Mouse (Mus musculus) neural tube, embryonic 15.5 days (tissue): ENCODE results near the gene Shisa5. TPM values are rescaled to one million over a fixed set of nuclear protein-coding genes. Genes with fewer than 3 reads are reported as not detected.

Experiments
- ATAC-seq: fragments of 200-750 bp; cut with Nextera tagmentation; 2 replicates; pipeline ENCODE4 v1.8.0; 2017; ENCODE audit warnings: mild to moderate bottlenecking, moderate TSS enrichment, moderate library complexity; ENCODE audit not compliant: low FRiP score
- H3K27ac ChIP-seq: fragments of 300-500 bp; sonication (generic); replicated peaks from 2 replicates; pipeline ENCODE4 v1.5.1; 2015; ENCODE audit warnings: mild to moderate bottlenecking, inconsistent platforms
- H3K27me3 ChIP-seq: fragments of 300-500 bp; sonication (generic); replicated peaks from 2 replicates; pipeline ENCODE4 v1.6.1; 2015; ENCODE audit warnings: inconsistent platforms
- H3K36me3 ChIP-seq: fragments of 300-500 bp; sonication (generic); 2 replicates; pipeline ENCODE4 v1.6.1; 2015; ENCODE audit warnings: inconsistent platforms
- H3K4me1 ChIP-seq: fragments of 300-500 bp; sonication (generic); 2 replicates; pipeline ENCODE4 v1.6.1; 2015; ENCODE audit warnings: inconsistent platforms
- H3K4me2 ChIP-seq: fragments of 300-500 bp; sonication (generic); 2 replicates; pipeline ENCODE4 v1.6.1; 2015; ENCODE audit warnings: inconsistent platforms, mild to moderate bottlenecking, moderate library complexity
- H3K4me3 ChIP-seq: fragments of 300-500 bp; sonication (generic); replicated peaks from 2 replicates; pipeline ENCODE4 v1.5.1; 2015; ENCODE audit warnings: mild to moderate bottlenecking, inconsistent platforms
- H3K9ac ChIP-seq: fragments of 300-500 bp; sonication (generic); replicated peaks from 2 replicates; pipeline ENCODE4 v1.6.1; 2015; ENCODE audit warnings: mild to moderate bottlenecking, inconsistent platforms
- H3K9me3 ChIP-seq: fragments of 300-500 bp; sonication (generic); replicated peaks from 2 replicates; pipeline ENCODE4 v1.6.1; 2016; ENCODE audit warnings: inconsistent platforms
- WGBS: fragments of 180-500 bp; shearing (Covaris S2); methylation state at CpG from one replicate; pipeline ENCODE4 v1.1.7; 2015; ENCODE audit warnings: mixed read lengths; 5-methylcytosine and 5-hydroxymethylcytosine counted together
- polyA plus RNA-seq: library from polyadenylated mRNA; unstranded; fragments of >200 nt; fragmentation: Nextera tagmentation; extraction: Ambion mirVana; gene quantifications from 2 replicates; pipeline ENCODE4 v1.2.1, GENCODE M21; 2015

Gene Shisa5
- polyA plus RNA-seq, 1 experiment from 2014 or later: 78.4 TPM

DNA sequence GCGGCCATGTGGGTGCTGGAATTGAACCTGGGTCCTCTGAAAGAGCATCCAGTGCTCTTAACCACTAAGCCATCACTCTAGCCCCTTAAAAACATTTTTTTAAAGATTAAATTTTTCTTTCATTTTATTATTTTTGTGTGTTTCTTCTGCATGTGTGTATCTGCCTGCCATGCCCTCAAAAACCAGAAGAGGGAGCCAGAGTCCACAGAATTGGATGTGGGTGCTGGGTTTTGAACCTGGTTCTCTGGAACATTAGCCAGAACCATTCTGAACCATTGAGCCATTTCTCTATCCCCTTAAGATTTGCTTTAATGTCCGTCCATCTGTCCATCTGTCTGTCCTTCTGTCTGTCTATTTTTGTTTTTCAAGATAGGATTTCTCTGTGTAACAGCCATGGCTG lies 35.2 kb upstream of the Shisa5 start:
- 52% methylated on average over 2 of the region's 2 CpGs for WGBS
- ATAC-seq: no peak
- Histone ChIP-seq H3K27me3 (no peaks in the 10 kb centered on the region), H3K27ac (no peak overlapping the region), H3K4me2 (no peak overlapping the region), H3K9ac (no peak overlapping the region), H3K4me1 (no peaks in the 10 kb centered on the region), H3K4me3 (no peak overlapping the region), H3K9me3 (no peaks in the 10 kb centered on the region), H3K36me3 (peaks cover 27% of the 10 kb centered on the region)

DNA sequence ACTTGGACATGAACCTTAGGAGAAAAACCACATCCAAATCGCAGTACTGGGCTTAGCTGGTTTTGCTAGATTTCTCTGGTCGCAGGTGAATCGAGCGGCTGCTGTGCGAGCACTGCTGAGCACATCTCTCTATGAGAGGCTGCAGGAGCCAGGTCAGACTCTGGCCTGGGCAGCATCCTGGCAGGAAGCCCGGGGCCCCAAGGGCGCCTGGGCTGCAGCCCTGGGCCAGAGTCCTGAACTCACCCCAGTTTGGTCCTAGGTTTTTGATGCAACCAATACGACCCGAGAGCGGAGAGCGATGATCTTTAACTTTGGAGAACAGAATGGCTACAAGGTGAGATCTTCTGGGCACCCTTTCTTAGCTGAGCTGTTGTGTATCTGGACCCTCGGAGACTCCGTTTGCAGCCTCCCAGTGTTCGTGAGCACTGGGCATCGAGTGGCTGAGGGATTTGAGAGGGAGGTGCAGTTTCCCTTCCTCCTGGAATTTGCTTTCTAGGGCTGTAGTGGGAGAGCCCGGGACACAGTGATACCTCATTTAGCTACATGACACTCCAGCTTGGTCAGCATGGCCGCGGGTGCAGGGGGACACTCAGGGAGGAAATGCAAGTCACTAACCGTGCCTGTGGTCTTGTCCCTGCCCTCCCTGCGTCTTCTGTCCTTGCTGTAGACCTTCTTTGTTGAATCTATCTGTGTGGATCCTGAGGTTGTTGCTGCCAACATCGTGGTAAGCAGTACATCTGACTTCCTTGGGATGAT lies 31.2 kb upstream of the Shisa5 start:
- WGBS: 89% methylated on average over 21 of the region's 21 CpGs
- Histone ChIP-seq H3K27ac (no peak overlapping the region), H3K27me3 (no peaks in the 10 kb centered on the region), H3K4me2 (no peak overlapping the region), H3K4me3 (no peak overlapping the region), H3K9me3 (no peaks in the 10 kb centered on the region), H3K36me3 (peaks cover 39% of the 10 kb centered on the region), H3K4me1 (no peaks in the 10 kb centered on the region), H3K9ac (no peak overlapping the region)
- ATAC-seq: no peak

DNA sequence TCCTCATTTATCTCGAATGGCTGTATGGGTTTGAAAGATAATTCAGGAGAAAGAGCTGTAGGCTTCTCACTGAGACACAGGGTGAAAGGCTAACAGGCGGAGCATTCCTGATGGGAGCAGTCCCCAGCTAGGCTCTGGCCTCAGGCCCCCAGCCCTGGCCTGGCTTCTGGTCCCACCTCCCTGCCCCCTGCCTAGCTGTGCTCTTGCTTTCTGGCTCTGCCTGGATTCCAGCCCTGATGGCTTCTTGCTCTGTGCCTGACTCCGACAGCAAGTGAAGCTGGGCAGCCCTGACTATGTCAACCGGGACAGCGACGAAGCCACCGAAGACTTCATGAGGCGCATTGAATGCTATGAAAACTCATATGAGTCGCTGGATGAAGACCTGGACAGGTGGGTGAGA lies 30.3 kb upstream of the Shisa5 start:
- H3K4me2 ChIP-seq: no peak overlapping the region
- no peaks in the 10 kb centered on the region for H3K4me1 ChIP-seq
- no peaks in the 10 kb centered on the region for H3K9me3 ChIP-seq
- 86% methylated on average over 9 of the region's 9 CpGs for WGBS
- no peak overlapping the region for H3K27ac ChIP-seq
- H3K36me3 ChIP-seq: peaks cover 31% of the 10 kb centered on the region
- no peak overlapping the region for H3K4me3 ChIP-seq
- no peak for ATAC-seq
- H3K9ac ChIP-seq: no peak overlapping the region
- H3K27me3 ChIP-seq: no peaks in the 10 kb centered on the region

DNA sequence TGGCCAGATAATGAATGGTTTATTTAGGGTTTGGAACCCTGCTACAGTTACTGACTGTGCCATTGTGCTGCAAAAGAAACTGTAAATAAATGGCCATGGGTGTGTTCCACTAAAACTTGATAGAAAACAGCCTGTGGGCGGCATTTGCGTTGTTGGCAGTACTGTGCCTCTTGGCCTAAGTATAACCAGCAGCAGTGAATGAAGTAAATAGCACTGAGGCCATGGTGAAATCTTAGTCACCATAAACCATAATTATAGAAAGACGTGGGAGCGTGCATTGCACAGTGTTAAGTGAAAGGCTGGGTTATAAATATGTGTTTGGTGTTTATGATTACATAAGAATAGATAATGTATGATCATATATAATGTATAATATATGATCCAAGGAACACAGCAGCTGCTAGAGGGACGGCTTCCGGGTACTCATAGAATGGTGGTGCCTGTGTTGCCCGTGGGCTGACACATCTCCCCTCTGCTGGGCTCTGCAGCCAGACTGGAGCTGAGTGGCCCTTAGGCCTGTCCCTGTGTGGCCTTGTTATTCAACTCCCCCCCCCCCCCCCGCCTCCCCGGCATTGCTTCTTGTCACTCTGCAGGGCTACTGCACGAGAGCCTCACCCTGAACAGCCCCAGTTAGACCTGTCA lies 29.2 kb upstream of the Shisa5 start:
- Histone ChIP-seq H3K4me3 (no peak overlapping the region), H3K36me3 (peaks cover 34% of the 10 kb centered on the region), H3K9me3 (no peaks in the 10 kb centered on the region), H3K27me3 (no peaks in the 10 kb centered on the region), H3K4me2 (no peak overlapping the region), H3K4me1 (no peaks in the 10 kb centered on the region), H3K27ac (no peak overlapping the region), H3K9ac (no peak overlapping the region)
- 77% methylated on average over 10 of the region's 10 CpGs for WGBS
- ATAC-seq: no peak

DNA sequence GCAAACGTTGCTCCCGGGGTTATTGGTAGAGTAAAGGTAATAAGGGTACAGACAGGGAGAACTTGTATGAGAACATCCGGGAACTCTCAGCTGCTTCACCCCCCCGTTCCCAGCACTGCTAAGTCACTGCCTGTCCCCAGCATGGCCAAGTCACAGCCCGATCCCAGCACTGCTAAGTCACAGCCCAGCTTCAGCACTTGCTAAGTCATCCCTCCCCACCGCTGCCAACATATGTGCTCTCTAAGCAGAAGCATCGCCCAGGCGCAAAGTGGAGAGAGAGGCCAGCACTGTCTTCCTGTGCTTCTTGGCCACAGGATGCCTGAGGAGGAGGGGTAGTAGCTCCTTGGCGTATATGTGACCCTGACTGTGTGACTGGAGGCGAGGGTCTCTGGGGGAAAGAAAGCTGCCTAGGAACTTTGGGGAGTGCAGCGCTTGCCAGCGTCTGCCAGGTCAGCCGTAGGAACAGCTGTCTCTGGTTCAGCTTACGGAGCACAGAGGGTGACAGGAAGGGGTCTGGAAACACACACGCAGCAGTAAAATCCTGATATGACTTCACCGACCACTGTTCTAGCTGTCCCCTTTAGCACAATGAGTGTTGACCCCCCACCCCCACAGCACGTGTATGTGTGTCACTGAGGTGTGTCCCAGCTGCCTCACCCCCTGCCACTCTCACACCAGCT lies 28.6 kb upstream of the Shisa5 start:
- H3K9me3 ChIP-seq: no peaks in the 10 kb centered on the region
- H3K27ac ChIP-seq: no peak overlapping the region
- ATAC-seq: no peak
- H3K4me1 ChIP-seq: no peaks in the 10 kb centered on the region
- no peak overlapping the region for H3K9ac ChIP-seq
- H3K27me3 ChIP-seq: no peaks in the 10 kb centered on the region
- WGBS: 64% methylated on average over 17 of the region's 17 CpGs
- H3K4me2 ChIP-seq: no peak overlapping the region
- peaks cover 34% of the 10 kb centered on the region for H3K36me3 ChIP-seq
- no peak overlapping the region for H3K4me3 ChIP-seq

DNA sequence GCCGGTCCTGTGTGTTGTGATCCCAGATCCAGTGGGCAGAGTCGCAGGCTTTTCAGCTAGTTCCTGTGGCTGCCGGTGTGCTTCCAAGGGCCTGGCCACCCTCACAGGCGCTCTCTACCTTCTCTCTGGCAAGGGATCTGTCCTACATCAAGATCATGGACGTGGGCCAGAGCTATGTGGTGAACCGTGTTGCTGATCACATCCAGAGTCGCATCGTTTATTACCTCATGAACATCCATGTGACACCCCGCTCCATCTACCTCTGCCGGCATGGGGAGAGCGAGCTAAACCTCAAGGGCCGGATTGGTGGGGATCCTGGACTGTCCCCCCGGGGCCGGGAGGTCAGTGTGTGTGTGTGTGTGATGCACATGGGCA lies 28.1 kb upstream of the Shisa5 start:
- H3K4me1 ChIP-seq: no peaks in the 10 kb centered on the region
- no peaks in the 10 kb centered on the region for H3K27me3 ChIP-seq
- H3K36me3 ChIP-seq: peaks cover 35% of the 10 kb centered on the region
- no peak overlapping the region for H3K4me3 ChIP-seq
- H3K27ac ChIP-seq: no peak overlapping the region
- no peak overlapping the region for H3K9ac ChIP-seq
- 85% methylated on average over 14 of the region's 14 CpGs for WGBS
- ATAC-seq: no peak
- no peaks in the 10 kb centered on the region for H3K9me3 ChIP-seq
- H3K4me2 ChIP-seq: no peak overlapping the region

DNA sequence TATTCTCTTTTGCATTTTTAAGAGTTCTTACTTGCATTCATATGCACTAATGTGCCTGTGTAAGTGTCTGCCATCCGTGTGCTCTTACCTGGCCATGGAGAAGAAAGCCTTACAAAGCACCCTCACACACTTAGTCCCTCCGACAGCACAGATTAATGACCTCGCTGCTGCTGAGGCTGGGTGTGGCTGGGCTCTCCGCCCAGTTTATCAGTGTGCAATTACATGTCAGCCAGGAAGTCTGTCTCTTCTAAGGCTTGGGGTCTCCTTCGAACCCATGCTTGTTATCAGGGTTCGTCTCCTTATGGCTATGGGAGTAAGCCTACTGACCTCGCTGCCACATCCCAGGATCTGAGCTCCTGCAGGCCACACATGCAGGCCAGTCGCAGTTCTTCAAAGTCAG lies 23.0 kb upstream of the Shisa5 start:
- no peak overlapping the region for H3K4me3 ChIP-seq
- no peaks in the 10 kb centered on the region for H3K4me1 ChIP-seq
- H3K4me2 ChIP-seq: no peak overlapping the region
- WGBS: 74% methylated on average over 8 of the region's 8 CpGs
- no peak overlapping the region for H3K27ac ChIP-seq
- H3K9me3 ChIP-seq: no peaks in the 10 kb centered on the region
- H3K27me3 ChIP-seq: no peaks in the 10 kb centered on the region
- ATAC-seq: no peak
- H3K9ac ChIP-seq: no peak overlapping the region
- peaks cover 22% of the 10 kb centered on the region for H3K36me3 ChIP-seq

DNA sequence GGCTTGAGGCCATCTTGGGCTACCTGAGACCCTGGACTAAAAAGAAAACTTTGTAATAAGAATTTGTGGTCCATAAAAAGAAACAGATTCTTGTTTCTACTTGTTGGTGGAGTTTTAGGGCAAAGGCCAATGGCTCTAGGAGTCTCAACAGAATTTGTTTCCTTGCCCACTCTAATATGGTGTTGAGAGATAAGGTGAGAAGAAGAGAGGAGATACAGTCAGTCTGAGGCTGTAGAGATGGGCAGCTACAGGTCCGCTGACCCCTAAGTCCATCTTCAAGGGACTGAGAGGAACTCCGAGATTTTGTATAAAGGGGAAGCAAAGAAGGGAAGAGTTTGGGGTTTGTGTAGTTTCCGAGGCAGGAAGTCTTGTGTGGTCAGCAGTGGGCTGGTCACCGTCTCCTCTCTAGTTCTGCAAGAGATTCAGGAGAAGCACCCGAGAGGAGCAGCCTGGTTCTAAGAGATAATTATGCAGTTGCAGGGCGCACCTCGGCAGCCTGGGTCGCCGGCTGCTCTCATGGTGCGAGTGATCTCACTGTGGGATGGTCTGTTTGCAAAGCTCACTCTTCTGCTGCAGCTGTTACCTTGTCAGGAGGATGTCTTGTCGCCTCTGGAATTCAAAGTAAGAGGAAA lies 21.3 kb upstream of the Shisa5 start:
- ATAC-seq: no peak
- no peaks in the 10 kb centered on the region for H3K9me3 ChIP-seq
- H3K4me2 ChIP-seq: no peak overlapping the region
- no peaks in the 10 kb centered on the region for H3K4me1 ChIP-seq
- H3K9ac ChIP-seq: no peak overlapping the region
- H3K4me3 ChIP-seq: no peak overlapping the region
- no peaks in the 10 kb centered on the region for H3K27me3 ChIP-seq
- H3K27ac ChIP-seq: no peak overlapping the region
- peaks cover 18% of the 10 kb centered on the region for H3K36me3 ChIP-seq
- WGBS: 70% methylated on average over 11 of the region's 11 CpGs

DNA sequence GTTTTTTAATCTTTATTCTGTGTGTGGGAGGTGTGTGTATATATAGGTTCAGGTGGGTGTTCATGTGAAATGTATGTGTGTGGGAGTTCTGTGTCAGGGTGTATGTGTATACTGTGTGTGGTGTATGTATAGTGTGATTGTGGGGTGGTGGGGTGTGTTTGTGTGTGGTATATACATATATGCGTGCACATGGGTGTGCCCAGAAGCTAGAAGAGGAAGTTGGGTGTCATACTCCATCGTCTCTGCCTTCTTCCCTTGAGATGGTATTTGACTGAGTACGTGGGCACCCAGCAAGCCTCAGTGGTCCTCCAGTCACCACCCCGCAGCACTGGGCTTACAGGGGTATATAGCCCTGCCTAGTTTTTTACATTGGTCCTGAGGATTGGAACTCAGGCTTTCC lies 16.9 kb upstream of the Shisa5 start:
- no peak for ATAC-seq
- WGBS: 86% methylated on average over 4 of the region's 4 CpGs
- Histone ChIP-seq H3K27ac (no peak overlapping the region), H3K4me2 (no peak overlapping the region), H3K9ac (no peak overlapping the region), H3K4me1 (no peaks in the 10 kb centered on the region), H3K36me3 (peaks cover 26% of the 10 kb centered on the region), H3K9me3 (no peaks in the 10 kb centered on the region), H3K4me3 (no peak overlapping the region), H3K27me3 (no peaks in the 10 kb centered on the region)

DNA sequence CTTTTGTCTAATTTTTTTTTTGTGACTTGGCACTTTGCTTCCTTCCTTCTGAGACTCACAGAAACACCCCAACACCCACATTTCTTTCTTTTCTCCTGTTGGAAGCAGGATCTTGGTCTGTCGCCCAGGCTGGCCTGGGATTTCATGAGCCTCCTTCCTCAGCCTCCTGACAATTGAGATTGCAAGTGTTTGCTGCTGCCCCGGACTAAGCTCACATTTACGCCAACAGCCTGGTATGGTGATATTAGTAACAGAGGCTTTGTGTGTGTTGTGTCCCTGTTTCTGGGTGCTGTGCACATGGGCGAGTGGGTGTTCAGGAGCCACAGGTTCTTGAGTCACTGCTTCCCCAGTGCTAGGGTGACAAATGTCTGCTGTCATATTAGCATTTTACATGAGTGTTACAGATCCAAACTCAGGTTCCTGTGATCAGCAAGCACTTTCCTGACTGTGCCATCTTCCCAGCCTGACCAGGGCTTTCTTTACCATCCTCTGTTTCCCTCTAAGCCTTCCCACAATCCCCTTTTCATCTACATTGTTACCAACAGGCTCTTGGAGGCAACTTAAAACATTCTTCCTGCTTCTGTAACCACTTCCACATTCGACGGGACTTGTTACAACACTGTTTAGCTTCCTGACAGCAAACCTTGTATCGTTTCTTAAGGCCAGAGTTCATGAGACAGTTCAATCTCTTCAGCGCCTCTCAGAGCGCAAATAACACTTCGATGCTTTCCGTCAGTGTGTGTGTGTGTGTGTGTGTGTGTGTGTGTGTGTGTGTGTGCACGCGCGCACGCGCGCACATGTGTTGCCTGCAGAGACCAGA lies 15.3 kb upstream of the Shisa5 start:
- Histone ChIP-seq H3K4me2 (no peak overlapping the region), H3K4me3 (no peak overlapping the region), H3K36me3 (peaks cover 16% of the 10 kb centered on the region), H3K27ac (no peak overlapping the region), H3K27me3 (no peaks in the 10 kb centered on the region), H3K4me1 (no peaks in the 10 kb centered on the region), H3K9me3 (no peaks in the 10 kb centered on the region), H3K9ac (no peak overlapping the region)
- WGBS: 91% methylated on average over 17 of the region's 17 CpGs
- no peak for ATAC-seq

DNA sequence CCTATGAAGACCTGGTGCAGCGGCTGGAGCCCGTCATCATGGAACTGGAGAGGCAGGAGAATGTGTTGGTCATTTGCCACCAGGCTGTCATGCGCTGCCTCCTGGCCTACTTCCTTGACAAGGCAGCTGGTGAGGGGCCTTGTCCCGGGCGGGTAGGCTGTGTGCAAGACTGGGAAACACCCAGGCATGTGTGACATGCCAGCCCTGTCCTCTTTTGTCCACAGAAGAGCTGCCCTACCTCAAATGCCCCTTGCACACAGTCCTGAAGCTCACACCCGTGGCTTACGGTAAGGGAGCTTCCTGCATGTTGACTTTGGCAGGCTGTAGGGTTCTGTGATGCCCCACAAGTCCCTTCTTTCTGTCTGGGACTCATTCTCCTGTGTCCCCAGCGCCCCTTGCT lies 10.8 kb upstream of the Shisa5 start:
- H3K9me3 ChIP-seq: no peaks in the 10 kb centered on the region
- H3K36me3 ChIP-seq: peaks cover 26% of the 10 kb centered on the region
- H3K27ac ChIP-seq: no peak overlapping the region
- H3K4me2 ChIP-seq: no peak overlapping the region
- H3K9ac ChIP-seq: no peak overlapping the region
- WGBS: 89% methylated on average over 8 of the region's 8 CpGs
- ATAC-seq: no peak
- no peaks in the 10 kb centered on the region for H3K4me1 ChIP-seq
- H3K4me3 ChIP-seq: no peak overlapping the region
- H3K27me3 ChIP-seq: no peaks in the 10 kb centered on the region
